Mouse (Mus musculus) liver (tissue): ENCODE data around the gene Znhit6.

Experiments
- DNase-seq: peaks from one replicate; pipeline ENCODE4 v3.0.0-alpha.2; 2020; ENCODE audit warnings: mixed read lengths

Znhit6 gene

DNA sequence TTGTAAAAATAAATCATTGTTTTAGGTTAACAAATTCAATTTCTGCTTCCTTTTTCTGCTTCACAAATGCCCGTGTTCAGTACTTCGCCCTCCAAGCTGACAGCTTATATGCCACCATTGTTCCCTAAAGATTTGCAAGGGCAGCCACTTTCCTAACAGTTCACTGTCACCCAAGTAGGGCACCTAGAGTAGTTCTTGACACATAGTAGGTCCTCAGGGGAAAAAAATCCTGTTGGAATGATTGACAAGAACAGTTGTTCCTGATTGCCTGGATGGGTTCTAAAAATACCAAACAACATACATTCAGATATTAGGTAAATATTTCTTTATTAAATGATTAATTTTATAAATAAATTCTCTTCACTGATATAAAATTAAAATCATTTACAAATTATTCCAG, 70.7 kb downstream of the Znhit6 start:
- no peak for DNase-seq

DNA sequence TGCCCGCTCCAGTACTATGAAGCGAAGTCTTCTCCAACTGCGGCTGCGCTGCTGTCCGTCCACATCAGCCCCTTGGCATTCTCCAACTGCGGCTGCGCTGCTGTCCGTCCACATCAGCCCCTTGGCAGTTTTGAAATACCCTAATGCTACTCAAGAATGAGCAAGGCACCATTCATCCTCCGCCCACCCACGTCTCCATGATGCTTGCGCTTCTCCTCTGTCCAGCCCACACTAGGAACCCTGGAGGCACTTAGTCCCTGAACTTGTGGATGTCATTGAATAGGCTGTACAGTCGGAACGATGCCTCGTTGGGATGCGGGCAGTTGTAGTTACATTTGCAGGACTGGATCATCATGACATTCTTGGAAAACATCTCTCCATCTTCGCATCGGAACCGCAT, 71.4 kb downstream of the Znhit6 start:
- no peak for DNase-seq

DNA sequence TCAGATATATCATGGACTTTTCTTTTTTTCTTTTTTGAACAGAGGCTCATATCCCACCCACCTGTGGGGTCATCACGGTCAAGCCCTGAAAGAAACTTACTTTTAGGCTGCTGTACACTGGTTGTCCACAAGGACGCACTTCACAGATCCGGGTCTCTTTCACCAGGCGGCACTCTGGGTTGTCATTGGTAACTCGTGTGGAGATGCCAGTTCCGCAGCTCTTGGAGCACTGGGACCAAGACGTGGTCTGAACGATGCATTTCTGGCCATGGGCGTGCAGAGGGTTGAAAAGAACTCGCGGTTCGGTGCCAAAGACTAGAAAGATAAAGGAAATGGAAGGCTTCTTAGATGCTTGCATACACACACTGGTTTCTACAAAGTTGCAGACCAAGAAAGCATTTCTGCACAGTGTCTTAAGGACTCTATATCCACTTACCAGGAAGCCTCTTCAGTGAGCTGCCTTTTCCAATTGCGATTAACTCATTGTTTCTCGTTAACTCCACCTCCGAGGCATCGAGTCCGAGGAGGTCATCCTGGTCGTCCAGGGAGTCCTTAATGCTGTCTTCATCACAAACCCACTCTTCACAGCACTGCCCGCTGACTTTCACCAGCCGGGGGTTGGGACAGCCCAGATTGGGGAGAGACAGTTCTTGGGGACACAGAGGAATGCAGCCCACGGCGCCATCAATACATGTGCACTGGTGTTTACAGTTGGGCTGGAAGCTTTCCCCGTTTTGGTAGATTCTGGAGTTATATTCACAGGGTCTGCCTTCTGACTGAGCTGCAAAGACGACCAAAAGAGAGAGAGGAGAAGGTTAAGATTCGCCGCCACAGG, 72.3 kb downstream of the Znhit6 start:
- DNase-seq, result no peak

DNA sequence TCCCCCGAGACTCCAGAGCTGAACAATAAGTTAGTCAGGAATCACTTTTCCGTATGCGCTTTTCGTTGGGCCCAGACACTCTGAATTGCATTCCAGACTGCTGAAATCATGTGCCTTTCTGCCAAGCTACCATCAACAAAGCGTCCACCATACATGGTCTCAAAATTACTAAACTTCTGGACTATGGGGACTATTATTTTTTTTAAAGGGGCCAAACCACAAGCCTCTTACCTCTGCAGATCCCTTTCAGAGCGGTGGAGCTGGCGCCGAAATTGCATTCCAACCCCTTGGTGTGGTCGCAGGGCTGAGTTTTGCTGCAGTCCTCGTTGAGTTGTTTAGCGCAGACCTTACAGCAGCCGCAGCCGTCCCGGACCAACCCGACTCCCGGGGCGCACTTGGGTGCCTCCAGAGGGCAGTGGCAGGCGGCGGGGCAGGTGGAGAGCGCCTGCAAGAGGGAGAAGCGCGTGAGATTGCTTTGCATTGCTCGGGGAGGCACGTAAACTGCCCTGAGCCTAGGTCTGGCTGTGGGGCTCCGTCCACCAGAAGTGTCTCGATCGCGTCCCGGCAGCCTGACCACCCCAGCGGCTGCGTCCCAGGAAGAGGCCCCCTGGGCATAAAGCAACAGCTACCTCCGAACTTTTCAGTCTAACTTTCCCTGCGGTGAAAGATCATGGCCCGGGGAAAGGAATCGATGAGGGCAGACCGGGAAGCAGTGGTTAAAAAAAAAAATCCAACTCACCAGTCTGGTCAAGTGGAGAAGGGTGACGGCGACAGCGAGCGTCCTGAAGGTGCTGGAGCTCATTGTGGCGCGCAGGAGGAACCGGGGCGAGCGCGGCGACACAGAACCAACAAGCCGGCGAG, 73.2 kb downstream of the Znhit6 start:
- peak; percentile 55 for DNase-seq

DNA sequence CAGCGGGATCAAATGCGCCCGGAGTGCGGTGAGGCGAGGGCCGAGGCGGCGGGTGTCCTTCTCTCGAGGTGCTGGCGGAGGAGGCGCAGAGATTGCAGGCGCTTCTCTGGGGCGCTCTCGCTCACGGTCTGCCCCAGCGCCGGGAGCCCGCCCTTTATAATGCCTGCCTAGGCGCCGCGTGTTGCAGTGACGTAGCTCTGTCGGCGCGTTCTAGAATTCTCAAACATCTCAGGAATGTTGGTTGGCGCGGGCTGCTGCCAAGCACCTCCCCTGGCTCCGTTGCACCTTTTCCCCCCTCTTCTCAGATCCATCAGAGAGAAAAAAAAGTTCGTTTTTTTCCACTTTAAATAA, 73.8 kb downstream of the Znhit6 start, which contains the start of gene Ccn1:
Gene Ccn1 (minus strand): TSS at position 130 of the 351 bp plus-strand sequence.
- peak; percentile 68 for DNase-seq

DNA sequence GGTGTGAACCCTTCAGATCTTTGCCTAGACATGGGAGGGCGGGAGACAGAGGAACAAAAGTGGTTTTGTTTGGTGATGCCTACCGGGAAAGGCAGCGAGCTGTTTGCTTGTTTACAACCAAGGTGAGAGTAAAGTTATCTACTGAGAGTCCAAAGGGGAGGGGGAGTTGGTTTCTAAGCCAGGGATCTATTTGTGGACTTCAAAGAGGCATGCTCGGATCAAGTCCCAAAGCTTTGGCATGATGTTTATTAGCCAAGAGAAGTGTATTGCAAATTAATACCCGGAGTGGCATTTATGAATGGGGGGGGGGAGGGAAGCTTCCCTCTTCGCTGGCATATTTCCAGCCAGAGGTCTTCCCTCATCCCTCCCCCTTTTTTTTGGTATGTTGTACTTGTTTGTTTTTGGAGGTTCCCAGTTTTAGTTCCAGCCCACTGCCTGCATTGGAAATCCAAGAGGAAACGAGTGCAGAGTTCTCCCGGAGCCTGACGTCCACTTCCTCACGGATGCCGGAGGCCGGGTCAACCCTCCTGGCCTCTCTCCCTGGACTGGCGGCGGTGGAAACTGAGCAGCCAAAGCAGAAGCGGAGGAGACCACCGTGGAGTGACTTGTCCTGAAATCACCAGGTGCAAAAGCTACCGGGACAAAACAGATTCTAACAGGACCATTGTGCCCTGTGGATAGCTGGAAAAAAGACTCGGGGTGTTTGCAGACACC, 74.5 kb downstream of the Znhit6 start:
- peak; percentile 36 for DNase-seq

DNA sequence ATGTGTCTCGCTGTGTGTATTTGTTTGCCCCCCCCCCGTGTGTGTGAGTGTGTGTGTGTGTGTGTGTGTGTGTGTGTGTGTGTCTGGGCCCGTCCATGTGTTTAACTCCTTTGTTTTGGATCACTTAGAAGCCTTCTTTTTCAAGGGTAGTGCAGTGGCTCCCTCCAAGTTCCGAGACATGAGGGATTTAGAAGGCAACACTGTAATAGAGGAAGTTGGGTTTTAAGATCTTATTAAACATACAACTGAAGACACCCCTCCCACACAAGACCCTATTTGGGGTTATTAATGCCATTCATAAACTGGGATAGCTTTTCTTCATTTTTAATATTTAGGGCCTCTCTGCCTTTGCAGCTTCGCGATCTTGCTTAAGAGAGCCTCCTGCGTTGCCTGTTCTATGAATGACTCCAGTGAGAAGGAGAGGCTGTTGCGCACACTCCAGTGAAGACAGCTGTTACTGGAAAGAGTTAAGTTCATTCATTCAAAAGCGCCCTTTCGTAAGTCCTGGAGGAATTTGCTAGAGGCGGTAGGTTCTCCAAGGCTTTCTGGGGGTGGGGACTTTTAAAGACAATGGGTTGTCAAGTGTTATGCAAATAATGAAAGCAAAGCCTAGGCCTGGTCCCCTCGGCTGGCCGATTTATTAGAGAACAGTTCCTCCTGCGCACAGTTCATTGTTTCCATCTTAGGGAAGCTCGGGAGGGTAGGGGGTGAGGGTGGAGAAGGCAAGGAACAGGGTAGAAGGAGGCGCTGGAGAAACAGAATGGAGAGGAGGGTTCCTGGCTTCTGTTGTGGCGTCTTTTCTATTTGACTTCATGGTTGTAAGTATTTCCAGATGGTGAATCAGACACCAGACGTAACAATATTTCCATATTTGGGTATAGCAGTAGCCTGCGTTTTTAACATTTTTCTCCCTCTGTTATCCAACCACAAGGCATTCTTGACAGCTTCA, 75.3 kb downstream of the Znhit6 start:
- DNase-seq, result no peak

DNA sequence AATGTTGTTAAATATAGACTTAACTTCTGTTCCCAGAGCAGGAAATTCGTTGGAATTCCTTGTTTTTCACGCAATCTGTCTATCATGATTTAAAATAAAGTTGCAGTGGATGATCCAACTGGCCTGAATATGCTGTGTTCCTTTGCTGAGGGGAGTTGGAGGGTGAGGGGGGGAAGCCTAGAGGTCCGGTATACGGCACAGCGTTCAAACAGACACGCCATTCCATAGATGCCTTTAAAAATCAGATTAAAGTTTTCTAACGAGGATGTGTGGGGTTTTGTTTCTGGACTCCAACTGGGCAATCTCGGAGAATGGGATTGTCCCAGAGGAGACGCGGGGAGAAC, 75.9 kb downstream of the Znhit6 start:
- DNase-seq, result no peak

DNA sequence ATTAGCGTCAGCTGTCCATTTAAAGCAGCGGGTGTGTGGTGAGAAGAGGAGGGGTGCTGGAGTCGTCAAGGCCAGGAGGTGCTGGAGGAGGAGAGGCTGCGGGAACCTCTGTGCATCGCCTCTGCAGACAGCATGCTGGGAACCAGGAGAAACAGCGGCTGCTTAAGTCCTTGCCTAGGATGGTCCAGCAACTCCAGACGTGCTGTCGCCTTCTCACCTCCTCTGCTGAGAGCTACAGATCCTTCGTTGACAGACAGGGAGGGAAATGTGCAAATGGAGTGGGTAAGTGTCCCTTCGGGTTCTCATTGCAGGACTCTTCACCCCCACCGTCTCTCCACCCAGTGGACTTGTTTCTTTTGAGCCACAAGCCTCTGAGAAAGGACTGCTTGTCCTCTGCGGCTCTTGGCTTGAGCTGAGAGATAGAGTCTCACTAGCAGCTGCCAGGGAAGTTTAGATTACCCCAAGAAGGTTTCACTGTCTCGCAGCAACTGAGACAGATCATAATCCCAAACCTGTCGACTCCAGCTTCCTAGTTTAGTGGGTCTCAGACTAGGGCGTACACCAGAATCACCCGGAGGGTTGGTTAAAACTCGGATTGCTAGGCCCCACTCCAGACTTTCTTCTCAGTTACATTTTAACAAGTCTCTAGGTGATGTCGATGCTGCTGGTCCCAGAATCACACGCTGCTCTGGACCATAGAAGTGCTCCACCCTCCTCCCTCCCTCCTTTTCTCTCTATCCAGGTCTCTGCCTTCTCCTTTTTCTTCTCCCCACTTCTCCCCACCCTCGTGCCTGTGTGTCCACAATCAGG, 76.5 kb downstream of the Znhit6 start:
- no peak for DNase-seq

DNA sequence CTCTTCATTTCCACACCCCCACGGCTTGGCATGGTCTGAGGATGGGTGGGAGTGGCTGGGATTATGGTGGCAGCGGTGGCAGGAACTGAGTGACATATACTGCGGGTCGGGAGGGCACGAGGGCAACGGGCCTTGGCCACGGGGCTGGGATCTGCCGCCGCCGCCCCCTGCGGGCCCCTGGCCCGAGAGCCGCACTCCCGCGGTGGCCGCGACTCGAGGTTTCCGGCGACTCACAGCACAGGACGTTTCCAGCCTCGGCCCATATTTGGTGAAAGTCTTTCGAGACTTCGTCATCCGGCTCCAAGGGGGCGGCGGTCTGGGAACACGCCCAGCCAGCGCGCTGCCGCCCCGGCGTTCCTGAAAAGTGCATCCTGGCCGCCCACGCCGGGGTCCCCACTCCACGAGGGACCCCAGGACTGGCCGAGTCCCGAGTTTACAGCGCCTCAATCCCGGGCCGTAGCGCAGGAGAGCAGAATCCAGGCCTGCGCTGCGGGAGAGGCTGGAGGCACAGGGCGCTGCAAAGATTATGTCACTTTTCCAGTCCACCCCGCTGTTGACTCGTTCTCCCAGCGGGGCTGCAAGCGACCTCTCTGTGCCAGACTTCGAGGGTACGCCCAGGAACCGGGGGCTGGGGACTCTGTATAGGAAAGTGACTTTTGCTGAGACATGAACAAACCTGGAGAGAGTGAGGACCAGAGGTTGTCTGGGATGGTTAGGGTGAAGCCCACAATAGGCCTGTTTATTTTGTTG, 77.4 kb downstream of the Znhit6 start:
- peak; percentile 73 for DNase-seq

DNA sequence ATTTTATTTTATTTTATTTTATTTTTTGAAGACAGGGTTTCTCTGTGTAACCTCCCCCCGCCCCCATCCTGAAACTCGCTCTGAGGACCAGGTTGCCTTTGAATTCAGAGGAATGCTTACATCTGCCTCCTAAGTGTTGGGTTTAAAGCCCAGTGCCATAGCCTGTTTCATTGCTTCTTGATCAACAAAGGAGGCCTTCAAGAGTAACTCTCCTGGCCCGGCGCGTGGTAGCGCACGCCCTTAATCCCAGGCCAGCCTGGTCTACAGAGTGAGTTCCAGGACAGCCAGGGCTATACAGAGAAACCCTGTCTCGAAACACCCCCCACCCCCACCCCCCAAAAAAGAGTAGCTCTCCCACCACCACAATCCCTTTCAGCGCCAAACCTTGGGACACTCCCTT, 78.0 kb downstream of the Znhit6 start:
- DNase-seq, result no peak
